Mouse (Mus musculus): ENCODE results near the gene Ncoa1. TPM values are rescaled to one million over a fixed set of nuclear protein-coding genes. Genes with fewer than 3 reads are reported as not detected.

Ncoa1 gene
- total and polyA plus RNA-seq, 3 experiments = 16.4 to 32.6 (median 30.2) TPM

GRCm38 (mm10) chr12:4480250-4480649 is 3.3 kb upstream of the Ncoa1 start:
- Histone ChIP-seq H3K79me2 (replicated peaks; ENCODE audit: control insufficient read depth, insufficient read depth, low read length) (no peaks in the 10 kb centered on the region; the same call in 1 of the 2 replicates), H3K4me3 (no peak overlapping the region), H3K27ac (no peak overlapping the region), H3K4me1 (ENCODE audit: control insufficient read depth, insufficient read depth, low read length) (peaks cover 2% of the 10 kb centered on the region; the same call in 1 of the 2 replicates), H3K9ac (ENCODE audit: low read depth, low read length) (no peak overlapping the region), H3K36me3 (ENCODE audit: control insufficient read depth, insufficient read depth, low read length) (peaks cover 1% of the 10 kb centered on the region; the same call in 1 of the 2 replicates), H3K27me3 (ENCODE audit: control insufficient read depth, insufficient read depth, low read length) (no peaks in the 10 kb centered on the region)
- no peak for DNase-seq
- TF ChIP-seq POLR2A (IDR thresholded peaks at IDR 0.05; ENCODE audit: insufficient read depth, low read depth, low read length) (no peak), CTCF (IDR thresholded peaks at IDR 0.05) (no peak), EP300 (IDR thresholded peaks at IDR 0.05; ENCODE audit: insufficient read depth, low read depth, low read length) (no peak)
- intact Hi-C loops (cut with DNase I) = no loop called here
- 85% methylated on average over 4 of the region's 4 CpGs for WGBS

GRCm38 (mm10) chr12:4479171-4479881 is 2.3 kb upstream of the Ncoa1 start:
- intact Hi-C loops (cut with DNase I) = loop anchor here (5.0 kb wide), 3 partner anchors 113 to 247 kb away; partner anchors contain the start of genes Cenpo, Gm3625, Itsn2 and Ptrhd1
- H3K4me1 ChIP-seq (ENCODE audit: control insufficient read depth, insufficient read depth, low read length) = peaks cover 2% of the 10 kb centered on the region; the same call in 1 of the 2 replicates
- 92% methylated on average over 3 of the region's 3 CpGs for WGBS
- no peak for DNase-seq
- TF ChIP-seq EP300 (IDR thresholded peaks at IDR 0.05; ENCODE audit: insufficient read depth, low read depth, low read length) = no peak
- TF ChIP-seq CTCF (IDR thresholded peaks at IDR 0.05) = no peak
- TF ChIP-seq POLR2A (IDR thresholded peaks at IDR 0.05; ENCODE audit: insufficient read depth, low read depth, low read length) = no peak
- H3K27me3 ChIP-seq (ENCODE audit: control insufficient read depth, insufficient read depth, low read length) = no peaks in the 10 kb centered on the region
- H3K27ac ChIP-seq = no peak overlapping the region
- peaks cover 6% of the 10 kb centered on the region; the same call in 1 of the 2 replicates for H3K36me3 ChIP-seq (ENCODE audit: control insufficient read depth, insufficient read depth, low read length)
- H3K4me3 ChIP-seq = no peak overlapping the region
- H3K9ac ChIP-seq (ENCODE audit: low read depth, low read length) = no peak overlapping the region
- H3K79me2 ChIP-seq (replicated peaks; ENCODE audit: control insufficient read depth, insufficient read depth, low read length) = no peaks in the 10 kb centered on the region; the same call in 1 of the 2 replicates

DNA sequence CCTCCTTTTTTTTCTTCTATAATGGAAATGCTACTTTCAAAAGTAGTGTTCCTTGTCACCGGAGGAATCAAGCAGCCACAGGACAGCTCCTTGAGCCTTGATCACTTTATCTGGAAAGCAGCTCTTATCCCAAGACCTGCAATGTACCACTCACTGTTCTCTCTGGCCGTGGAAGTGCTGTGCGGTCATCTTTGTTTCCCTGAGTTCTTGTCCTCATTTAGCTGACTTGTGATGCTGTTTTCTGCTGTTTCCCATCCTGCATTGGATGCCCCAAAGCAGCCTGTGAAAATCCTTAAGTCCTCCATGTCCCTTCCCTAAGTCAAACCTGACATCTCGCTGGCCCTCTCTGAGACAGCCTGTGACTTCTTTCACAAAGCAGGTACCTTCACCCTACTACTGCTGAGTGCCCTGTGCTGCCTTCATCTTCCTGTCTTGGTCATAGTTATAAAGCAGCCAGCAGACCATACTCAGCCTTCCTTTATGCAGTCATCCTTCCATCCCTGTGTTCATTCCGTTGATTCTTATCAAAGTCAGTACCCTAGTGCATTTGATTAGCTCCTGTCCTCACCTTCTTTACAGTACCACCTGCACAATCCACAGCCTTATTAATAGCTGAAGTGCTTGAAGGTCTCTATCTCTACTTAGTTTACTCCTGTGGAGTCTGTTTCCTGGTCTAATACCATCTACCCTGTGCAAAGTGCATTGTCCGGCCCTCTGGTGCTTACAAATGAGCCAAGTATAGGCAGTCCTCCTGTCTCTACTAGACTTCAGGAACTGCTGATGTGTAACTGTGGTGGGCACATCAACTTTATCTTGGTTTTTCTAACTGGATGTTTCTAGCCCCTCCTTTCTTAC is 1.2 kb upstream of the Ncoa1 start:
- peaks cover 9% of the 10 kb centered on the region; the same call in 1 of the 2 replicates for H3K36me3 ChIP-seq (ENCODE audit: control insufficient read depth, insufficient read depth, low read length)
- no peak for TF ChIP-seq POLR2A (IDR thresholded peaks at IDR 0.05; ENCODE audit: insufficient read depth, low read depth, low read length)
- no peak overlapping the region for H3K27ac ChIP-seq
- WGBS = 81% methylated on average over 6 of the region's 6 CpGs
- H3K27me3 ChIP-seq (ENCODE audit: control insufficient read depth, insufficient read depth, low read length) = no peaks in the 10 kb centered on the region
- intact Hi-C loops (cut with DNase I) = loop anchor here (5.0 kb wide), 3 partner anchors 114 to 246 kb away; partner anchors contain the start of genes Cenpo, Gm3625, Itsn2 and Ptrhd1
- peaks cover 2% of the 10 kb centered on the region; the same call in 1 of the 2 replicates for H3K4me1 ChIP-seq (ENCODE audit: control insufficient read depth, insufficient read depth, low read length)
- H3K4me3 ChIP-seq = no peak overlapping the region
- no peak overlapping the region for H3K9ac ChIP-seq (ENCODE audit: low read depth, low read length)
- H3K79me2 ChIP-seq (replicated peaks; ENCODE audit: control insufficient read depth, insufficient read depth, low read length) = no peaks in the 10 kb centered on the region; the same call in 1 of the 2 replicates
- DNase-seq = no peak

DNA sequence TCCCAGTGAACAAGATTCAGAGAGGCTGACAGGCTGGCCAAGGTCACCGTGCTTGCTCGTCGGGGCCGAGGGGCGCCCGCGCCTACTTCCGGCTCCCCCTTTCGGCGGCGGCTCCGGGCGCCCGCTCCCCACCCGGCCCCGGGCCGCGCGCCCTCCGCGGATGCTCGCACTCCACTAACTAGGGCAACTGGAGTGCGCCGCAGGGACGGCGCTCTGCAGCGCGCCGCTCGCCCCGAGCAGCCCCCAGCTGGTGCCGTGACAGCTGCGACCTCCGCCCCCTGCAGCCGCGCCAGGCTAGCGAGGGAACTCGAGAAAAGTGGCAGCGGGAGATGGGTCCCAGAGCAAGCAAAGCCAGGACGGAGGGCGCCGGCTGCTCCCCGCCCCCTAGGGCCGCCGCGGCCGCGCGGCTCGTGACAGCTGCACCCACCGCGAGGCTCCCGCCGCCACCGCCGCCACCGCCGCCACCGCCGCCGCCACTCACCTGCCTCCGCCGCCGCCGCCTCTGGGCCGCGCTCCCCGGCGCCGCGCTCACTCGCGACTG is 621 bp downstream of the Ncoa1 start:
- no peaks in the 10 kb centered on the region for H3K27me3 ChIP-seq (ENCODE audit: control insufficient read depth, insufficient read depth, low read length)
- no peaks in the 10 kb centered on the region; the same call in 1 of the 2 replicates for H3K79me2 ChIP-seq (replicated peaks; ENCODE audit: control insufficient read depth, insufficient read depth, low read length)
- intact Hi-C loops (cut with DNase I) = loop anchor here (5.0 kb wide), 3 partner anchors 116 to 244 kb away; partner anchors contain the start of genes Cenpo, Gm3625, Itsn2 and Ptrhd1
- peaks cover 9% of the 10 kb centered on the region; the same call in 1 of the 2 replicates for H3K36me3 ChIP-seq (ENCODE audit: control insufficient read depth, insufficient read depth, low read length)
- H3K9ac ChIP-seq (ENCODE audit: low read depth, low read length) = peak overlapping the region; percentile 86
- peaks cover 2% of the 10 kb centered on the region; the same call in 1 of the 2 replicates for H3K4me1 ChIP-seq (ENCODE audit: control insufficient read depth, insufficient read depth, low read length)
- H3K27ac ChIP-seq = peak overlapping the region; percentile 76
- TF ChIP-seq EP300 (IDR thresholded peaks at IDR 0.05; ENCODE audit: insufficient read depth, low read depth, low read length) = no peak
- TF ChIP-seq CTCF (IDR thresholded peaks at IDR 0.05) = peak; percentile 35
- H3K4me3 ChIP-seq = peak overlapping the region; percentile 90
- DNase-seq = peak; percentile 74 to 76
- WGBS = 4% methylated on average over 64 of the region's 73 CpGs

DNA sequence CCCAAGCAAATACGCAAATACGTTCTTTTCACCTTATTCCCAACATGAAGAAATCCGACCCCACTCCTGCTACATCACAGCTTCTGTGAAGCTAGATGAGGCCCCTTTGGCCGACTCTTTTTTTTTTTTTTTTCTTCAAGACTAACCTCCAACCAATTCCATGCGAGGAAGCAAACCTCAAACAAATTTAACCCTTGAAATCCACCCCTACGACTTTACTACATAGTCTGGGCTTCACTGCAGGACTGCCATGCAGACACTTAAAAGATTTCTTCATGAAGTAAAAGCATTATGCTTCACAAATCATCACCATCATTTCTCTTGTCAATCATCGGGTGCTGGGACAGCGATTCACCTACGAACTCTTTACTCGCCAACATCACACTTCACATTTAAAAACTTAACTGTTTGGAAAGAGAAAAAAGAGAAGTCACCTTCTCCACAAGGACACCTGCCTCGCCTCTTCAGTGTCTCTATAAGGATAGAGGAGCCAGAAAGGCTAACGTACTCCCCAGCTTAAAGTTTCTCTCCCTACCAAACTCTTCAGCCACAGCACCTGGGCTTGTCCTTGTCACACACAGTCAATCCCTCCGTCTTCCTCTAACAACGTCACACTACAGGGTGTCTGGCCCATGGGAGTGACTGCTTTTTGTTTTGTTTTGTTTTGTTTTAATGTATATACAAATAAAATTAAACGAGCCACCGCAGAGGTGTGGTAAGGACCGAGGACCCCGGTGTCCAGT is 1.6 kb downstream of the Ncoa1 start:
- no peak for DNase-seq
- Histone ChIP-seq H3K9ac (ENCODE audit: low read depth, low read length) (peak overlapping the region; percentile 86), H3K4me1 (ENCODE audit: control insufficient read depth, insufficient read depth, low read length) (peaks cover 2% of the 10 kb centered on the region; the same call in 1 of the 2 replicates), H3K79me2 (replicated peaks; ENCODE audit: control insufficient read depth, insufficient read depth, low read length) (no peaks in the 10 kb centered on the region; the same call in 1 of the 2 replicates), H3K4me3 (peak overlapping the region; percentile 90), H3K27me3 (ENCODE audit: control insufficient read depth, insufficient read depth, low read length) (no peaks in the 10 kb centered on the region), H3K36me3 (ENCODE audit: control insufficient read depth, insufficient read depth, low read length) (peaks cover 9% of the 10 kb centered on the region; the same call in 1 of the 2 replicates), H3K27ac (peak overlapping the region; percentile 76)
- TF ChIP-seq POLR2A (IDR thresholded peaks at IDR 0.05; ENCODE audit: insufficient read depth, low read depth, low read length) (no peak), EP300 (IDR thresholded peaks at IDR 0.05; ENCODE audit: insufficient read depth, low read depth, low read length) (no peak), CTCF (IDR thresholded peaks at IDR 0.05) (no peak)
- WGBS = 34% methylated on average over 18 of the region's 18 CpGs
- intact Hi-C loops (cut with DNase I) = loop anchor here (5.0 kb wide), 3 partner anchors 117 to 243 kb away; partner anchors contain the start of genes Cenpo, Gm3625, Itsn2 and Ptrhd1

Data from heart, adult 2 months (tissue).